7 mouse cellular contexts compared by ENCODE assay signal in genomic region chr8:74993475-74994451, GRCm38 (mm10). TPM values are rescaled to one million over a fixed set of nuclear protein-coding genes. Genes with fewer than 3 reads are reported as not detected.
DNase-seq lines count a peak whose midpoint lies in the region; ATAC-seq lines count a peak whose summit lies in the region.

No protein-coding gene starts in this region.

- peak overlapping the region; percentile 100 for H3K9ac ChIP-seq in intestine, embryonic 16.5 days (ENCODE audit: low read depth, low read length)
- peak overlapping the region; percentile 99 for H3K9ac ChIP-seq in midbrain, embryonic 11.5 days (ENCODE audit: low read length)

- DNase-seq in adrenal gland, adult 8-10 months: peak; percentile 76
- DNase-seq in embryo, embryonic 9.5 days (ENCODE audit: extremely low spot score): peak; percentile 85
- DNase-seq in gastrocnemius, postnatal 4 days (ENCODE audit: low spot score in 2 of 2): peak; percentile 77 to 86
- DNase-seq in left cerebral cortex, postnatal 36 days (ENCODE audit: low spot score in 2 of 2): peak; percentile 84 to 86
- peak; percentile 96 for DNase-seq in midbrain, embryonic 11.5 days (ENCODE audit: low spot score, missing footprints)
- DNase-seq in skeletal muscle tissue, adult 2 months (ENCODE audit: low read depth, low spot score): peak; percentile 84

- H3K4me2 ChIP-seq in intestine, embryonic 16.5 days (ENCODE audit: low read depth, low read length): peak overlapping the region; percentile 67
- H3K4me2 ChIP-seq in midbrain, embryonic 11.5 days: peak overlapping the region; percentile 57

- no peaks in the 10 kb centered on the region for H3K36me3 ChIP-seq in intestine, embryonic 16.5 days (ENCODE audit: control insufficient read depth, insufficient read depth, low read length)
- H3K36me3 ChIP-seq in midbrain, embryonic 11.5 days (ENCODE audit: control insufficient read depth, insufficient read depth, low read length): peaks cover under 1% of the 10 kb centered on the region; the same call in 1 of the 2 replicates

- peak overlapping the region; percentile 92 for H3K4me3 ChIP-seq in intestine, embryonic 16.5 days (ENCODE audit: low read length)
- peak overlapping the region; percentile 92 for H3K4me3 ChIP-seq in midbrain, embryonic 11.5 days (ENCODE audit: low read depth, low read length)

- peak; percentile 98 for ATAC-seq in intestine, embryonic 16.5 days
- peak; percentile 95 for ATAC-seq in midbrain, embryonic 11.5 days (ENCODE audit: low FRiP score)

- WGBS in intestine, embryonic 16.5 days: under 1% methylated on average over 94 of the region's 111 CpGs
- under 1% methylated on average over 65 of the region's 111 CpGs for WGBS in midbrain, embryonic 11.5 days

- H3K9me3 ChIP-seq in intestine, embryonic 16.5 days (ENCODE audit: control insufficient read depth, low read length): no peaks in the 10 kb centered on the region
- H3K9me3 ChIP-seq in midbrain, embryonic 11.5 days (ENCODE audit: control insufficient read depth, low read length): no peaks in the 10 kb centered on the region

- no peaks in the 10 kb centered on the region for H3K27me3 ChIP-seq in intestine, embryonic 16.5 days (replicated peaks; ENCODE audit: control insufficient read depth, insufficient read depth, low read length)
- 0 out of 2 replicates have a peak, but pooled peaks cover 2% of the 10 kb centered on the region for H3K27me3 ChIP-seq in midbrain, embryonic 11.5 days (ENCODE audit: control insufficient read depth, insufficient read depth, low read length)

- peak overlapping the region; percentile 98 for H3K27ac ChIP-seq in intestine, embryonic 16.5 days (ENCODE audit: low read length)
- H3K27ac ChIP-seq in midbrain, embryonic 11.5 days (ENCODE audit: low read depth, low read length): peak overlapping the region; percentile 92

- 0 out of 2 replicates have a peak, but pooled peaks cover 6% of the 10 kb centered on the region for H3K4me1 ChIP-seq in intestine, embryonic 16.5 days (ENCODE audit: control insufficient read depth, insufficient read depth, low read length)
- H3K4me1 ChIP-seq in midbrain, embryonic 11.5 days (ENCODE audit: control insufficient read depth, insufficient read depth, low read length): peaks cover 6% of the 10 kb centered on the region

- intact Hi-C loops in left cerebral cortex, postnatal 36 days (cut with DNase I): no loop called here

RNA-seq across cellular contexts. Expression of gene Hmgxb4, which starts 0.6 kb away (rescaled TPM):
- total RNA-seq in adrenal gland, adult 8-10 months (2022): 10 to 100 TPM; 20.8 to 29.9 (median 25.2) TPM
- total RNA-seq in gastrocnemius, postnatal 4 days (2021): 10 to 100 TPM; 20.2 to 20.7 TPM
- 21.4 and 22.9 TPM in 2 replicates for polyA plus RNA-seq in intestine, embryonic 16.5 days (2015; fragmentation: Nextera tagmentation; extraction: Ambion mirVana)
- 10 to 100 TPM; 23.4 to 24.8 TPM for total RNA-seq in left cerebral cortex, postnatal 36 days (2021)
- 45.3 and 52.6 TPM in 2 replicates for polyA plus RNA-seq in midbrain, embryonic 11.5 days (2014; fragmentation: Nextera tagmentation; extraction: Ambion mirVana)

RNA-seq across cellular contexts. Expression of gene Tom1, which starts 39.7 kb away (rescaled TPM):
- 10 to 100 TPM; 37.1 to 54.3 (median 48.0) TPM for total RNA-seq in adrenal gland, adult 8-10 months (2022)
- 10 to 100 TPM; 61.9 to 63.4 TPM for total RNA-seq in gastrocnemius, postnatal 4 days (2021)
- polyA plus RNA-seq in intestine, embryonic 16.5 days (2015; fragmentation: Nextera tagmentation; extraction: Ambion mirVana): 44.9 and 47.7 TPM in 2 replicates
- 10 to 100 TPM; 37.2 to 47.1 TPM for total RNA-seq in left cerebral cortex, postnatal 36 days (2021)
- 23.8 and 24.2 TPM in 2 replicates for polyA plus RNA-seq in midbrain, embryonic 11.5 days (2014; fragmentation: Nextera tagmentation; extraction: Ambion mirVana)

Comparison
In these comparisons a context has a peak if more than half of its experiments do, and no peak if none do; other contexts are left out.
1. Peak in every context shown above with its lines: DNase-seq, ATAC-seq, H3K4me3 ChIP-seq and H3K27ac ChIP-seq.